9 mouse cellular contexts compared by ENCODE assay signal in the genomic region with DNA sequence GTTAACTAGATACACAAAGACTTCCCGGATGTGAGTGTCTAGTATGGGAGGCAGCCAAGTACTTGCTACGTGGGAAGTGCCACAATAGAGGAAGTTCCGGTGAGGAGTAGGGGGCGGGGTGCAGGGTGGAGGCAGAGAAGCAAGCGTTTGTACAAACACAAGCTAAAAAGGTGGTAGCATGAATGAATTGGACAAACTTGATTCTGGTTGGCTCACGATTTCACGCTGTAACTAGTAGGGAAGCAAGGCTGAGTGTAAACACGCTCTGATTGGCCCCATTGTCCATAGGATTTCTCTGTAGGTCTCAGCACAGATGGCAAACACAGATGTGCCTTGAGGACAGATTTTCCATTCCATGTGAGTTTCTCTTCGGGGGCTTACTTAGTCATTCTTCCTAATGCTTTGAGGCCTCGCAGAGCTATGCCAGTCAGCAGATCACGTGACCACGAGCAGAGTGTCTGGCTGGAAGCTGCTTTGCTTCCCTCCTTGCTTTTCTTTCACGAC.
DNase-seq lines count a peak whose midpoint lies in the region; ATAC-seq lines count a peak whose summit lies in the region.
"Had no signal": no experiment of that assay in that cellular context is flagged by ENCODE, and none has a peak within 500 bp of the region (broad histone marks: within the 10 kb centered on the region; RNA-seq: fewer than 3 reads in every experiment).

No protein-coding gene starts in this region.

- no peak overlapping the region for H3K4me3 ChIP-seq in liver, embryonic 11.5 days (ENCODE audit: low read depth, low read length)
- H3K4me3 ChIP-seq in neural tube, embryonic 12.5 days = no peak overlapping the region
- H3K4me3 ChIP-seq: megakaryocyte, embryonic 14.5 days had no signal

- H3K4me1 ChIP-seq in liver, embryonic 11.5 days (replicated peaks; ENCODE audit: control insufficient read depth, insufficient read depth, low read length) = no peaks in the 10 kb centered on the region
- no peaks in the 10 kb centered on the region for H3K4me1 ChIP-seq in neural tube, embryonic 12.5 days
- H3K4me1 ChIP-seq: megakaryocyte, embryonic 14.5 days had no signal

- ATAC-seq in granulocyte monocyte progenitor cell, adult 5-6 weeks (replicated peaks; ENCODE audit: poor library complexity, severe bottlenecking) = peak; percentile 91
- peak; percentile 54; the same call in 1 of the 2 replicates for ATAC-seq in liver, embryonic 11.5 days (replicated peaks; ENCODE audit: low FRiP score)
- peak; percentile 87 for ATAC-seq in neural tube, embryonic 12.5 days (ENCODE audit: low FRiP score, low read depth)

- H3K9ac ChIP-seq in liver, embryonic 11.5 days (ENCODE audit: low read depth, low read length) = no peak overlapping the region
- H3K9ac ChIP-seq in neural tube, embryonic 12.5 days = no peak overlapping the region

- 58% methylated on average over 13 of the region's 13 CpGs for WGBS in liver, embryonic 11.5 days
- WGBS in neural tube, embryonic 12.5 days = 56% methylated on average over 13 of the region's 13 CpGs

- no peak overlapping the region for H3K27ac ChIP-seq in liver, embryonic 11.5 days (ENCODE audit: low read depth, low read length)
- no peak overlapping the region for H3K27ac ChIP-seq in neural tube, embryonic 12.5 days

- DNase-seq in 416B (ENCODE audit: low read depth) = peak; percentile 24
- peak; percentile 52 for DNase-seq in embryo, embryonic 11 days
- peak; percentile 16 for DNase-seq in kidney, adult 18-20 months
- DNase-seq in liver, embryonic 11.5 days (ENCODE audit: low spot score) = no peak
- DNase-seq in cerebellum, postnatal 36 days = no peak
- no peak for DNase-seq in thymus, postnatal 0 days (ENCODE audit: low spot score)

- H3K4me2 ChIP-seq in liver, embryonic 11.5 days = no peak overlapping the region
- H3K4me2 ChIP-seq in neural tube, embryonic 12.5 days (replicated peaks) = no peak overlapping the region

- H3K36me3 ChIP-seq in liver, embryonic 11.5 days (ENCODE audit: control insufficient read depth, insufficient read depth, low read length) = no peaks in the 10 kb centered on the region
- H3K36me3 ChIP-seq in neural tube, embryonic 12.5 days = no peaks in the 10 kb centered on the region

- no peaks in the 10 kb centered on the region for H3K9me3 ChIP-seq in liver, embryonic 11.5 days (ENCODE audit: control insufficient read depth, low read length)
- H3K9me3 ChIP-seq in neural tube, embryonic 12.5 days = no peaks in the 10 kb centered on the region
- H3K9me3 ChIP-seq: megakaryocyte, embryonic 14.5 days had no signal

- no peaks in the 10 kb centered on the region for H3K27me3 ChIP-seq in liver, embryonic 11.5 days (replicated peaks; ENCODE audit: control insufficient read depth, insufficient read depth, low read length)
- no peaks in the 10 kb centered on the region for H3K27me3 ChIP-seq in neural tube, embryonic 12.5 days (replicated peaks)
- H3K27me3 ChIP-seq: megakaryocyte, embryonic 14.5 days had no signal

Comparison
In these comparisons a context has a peak if more than half of its experiments do, and no peak if none do; other contexts are left out.
1. DNase-seq: peak in 416B (single experiment), embryo, embryonic 11 days (single experiment) and kidney, adult 18-20 months (single experiment); none in liver, embryonic 11.5 days (single experiment), cerebellum, postnatal 36 days (0 of 2) and thymus, postnatal 0 days (single experiment).
2. Peak in every context shown above with its lines, with median percentiles within 50 percentile points of each other: ATAC-seq.